Mouse (Mus musculus) limb, embryonic 14.5 days (tissue): Measurements from ENCODE around the gene Ptpn1. TPM values are rescaled to one million over a fixed set of nuclear protein-coding genes. Genes with fewer than 3 reads are reported as not detected.

Source experiments
- ATAC-seq: fragments of 200-750 bp; cut with Nextera tagmentation; 2 replicates; pipeline ENCODE4 v1.8.0; 2017; ENCODE audit warnings: low read depth, moderate number of reproducible peaks, moderate TSS enrichment; ENCODE audit not compliant: low FRiP score
- DNase-seq: peaks from one replicate; pipeline ENCODE4 v3.0.0-alpha.2; 2015; ENCODE audit warnings: low spot score
- H3K27ac ChIP-seq: fragments of 300-500 bp; sonication (generic); replicated peaks from 2 replicates; pipeline ENCODE4 v1.5.1; 2014; ENCODE audit warnings: low read depth, mild to moderate bottlenecking, low read length, moderate library complexity, mixed read lengths
- H3K27me3 ChIP-seq: fragments of 300-500 bp; sonication (generic); 2 replicates; pipeline ENCODE4 v1.6.1; 2014; ENCODE audit warnings: low read length, mixed read lengths; ENCODE audit not compliant: control insufficient read depth, insufficient read depth
- H3K36me3 ChIP-seq: fragments of 300-500 bp; sonication (generic); 2 replicates; pipeline ENCODE4 v1.6.1; 2014; ENCODE audit warnings: mild to moderate bottlenecking, low read length, moderate library complexity, mixed read lengths; ENCODE audit not compliant: control insufficient read depth, insufficient read depth
- H3K4me1 ChIP-seq: fragments of 300-500 bp; sonication (generic); 2 replicates; pipeline ENCODE4 v1.6.1; 2014; ENCODE audit warnings: antibody characterized with exemption, low read length, mixed read lengths; ENCODE audit not compliant: control insufficient read depth, insufficient read depth
- H3K4me2 ChIP-seq: fragments of 300-500 bp; sonication (generic); replicated peaks from 2 replicates; pipeline ENCODE4 v1.6.1; 2014; ENCODE audit warnings: low read depth, mild to moderate bottlenecking, low read length, moderate library complexity; ENCODE audit not compliant: severe bottlenecking
- H3K4me3 ChIP-seq: fragments of 300-500 bp; sonication (generic); replicated peaks from 2 replicates; pipeline ENCODE4 v1.5.1; 2014; ENCODE audit warnings: low read length
- H3K9ac ChIP-seq: fragments of 300-500 bp; sonication (generic); 2 replicates; pipeline ENCODE4 v1.6.1; 2014; ENCODE audit warnings: mild to moderate bottlenecking, low read depth, low read length, moderate library complexity; ENCODE audit not compliant: severe bottlenecking
- H3K9me3 ChIP-seq: fragments of 300-500 bp; sonication (generic); 2 replicates; pipeline ENCODE4 v1.6.1; 2016; ENCODE audit warnings: low read length; ENCODE audit not compliant: control insufficient read depth
- POLR2A ChIP-seq: fragments of 200-500 bp; IDR thresholded peaks from 2 replicates; pipeline ENCODE4 v1.8.0; 2012; ENCODE audit warnings: inconsistent platforms, mild to moderate bottlenecking, moderate library complexity, borderline replicate concordance; ENCODE audit not compliant: insufficient read depth, insufficient read length; ENCODE audit errors: extremely low read depth
- WGBS: fragments of 180-500 bp; shearing (Covaris S2); extraction: QIAGEN DNeasy Blood & Tissue Kit; methylation state at CpG from one replicate; pipeline ENCODE4 v1.1.7; 2014; 5-methylcytosine and 5-hydroxymethylcytosine counted together
- polyA plus RNA-seq, 2 experiments: library from polyadenylated mRNA; depleted of rRNA in 1 of 2; stranded (reverse) in 1 of 2; unstranded in 1 of 2; fragments of >200 nt; fragmentation: Nextera tagmentation in 1 of 2; extraction: Ambion mirVana in 1 of 2; gene quantifications; 2 replicates each; pipeline versions ENCODE4 v1.2.1 to v1.2.3; 2012 to 2014

The Ptpn1 gene
- polyA plus RNA-seq, 2 experiments, result 27.3 to 41.5 TPM

- no peak overlapping the region for H3K4me2 ChIP-seq
- H3K9me3 ChIP-seq, result no peaks in the 10 kb centered on the region
- no peak for DNase-seq
- TF ChIP-seq POLR2A, result no peak
- peaks cover 6% of the 10 kb centered on the region; the same call in 1 of the 2 replicates for H3K36me3 ChIP-seq
- no peak for ATAC-seq
- 52% methylated on average over 5 of the region's 5 CpGs for WGBS
- H3K27ac ChIP-seq, result no peak overlapping the region
- H3K9ac ChIP-seq, result no peak overlapping the region
- no peaks in the 10 kb centered on the region for H3K4me1 ChIP-seq
- H3K4me3 ChIP-seq, result no peak overlapping the region
- no peaks in the 10 kb centered on the region for H3K27me3 ChIP-seq
These were observed 26.4 kb downstream of the Ptpn1 start for GRCm38 (mm10) chr2:167958082-167958788.

DNA sequence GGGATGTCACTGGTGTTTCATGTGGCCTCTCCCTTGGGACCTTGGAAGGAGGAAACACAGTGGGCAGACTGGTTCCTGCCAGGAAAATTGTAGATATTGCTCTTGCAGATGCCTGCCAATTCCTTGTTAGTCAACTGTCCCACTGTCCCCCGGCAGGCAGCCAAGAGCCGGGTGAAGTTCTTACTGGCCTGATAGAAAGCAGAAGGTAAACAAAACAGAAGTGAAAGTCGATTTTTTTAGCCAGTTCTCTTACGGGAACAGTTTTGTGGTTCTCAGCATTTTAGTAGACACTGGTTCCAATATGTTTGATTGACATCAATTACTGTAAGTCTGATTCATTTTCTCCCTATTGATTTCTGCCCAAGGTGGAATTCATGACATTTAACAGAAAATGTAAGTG lies 27.0 kb downstream of the Ptpn1 start:
- Histone ChIP-seq H3K4me3 (no peak overlapping the region), H3K4me2 (no peak overlapping the region), H3K36me3 (peaks cover 10% of the 10 kb centered on the region), H3K9me3 (no peaks in the 10 kb centered on the region), H3K4me1 (no peaks in the 10 kb centered on the region), H3K27me3 (no peaks in the 10 kb centered on the region), H3K27ac (no peak overlapping the region), H3K9ac (no peak overlapping the region)
- TF ChIP-seq POLR2A, result no peak
- no peak for ATAC-seq
- no peak for DNase-seq
- WGBS, result 70% methylated on average over 4 of the region's 4 CpGs

GRCm38 (mm10) chr2:167959384-167959911 lies 27.6 kb downstream of the Ptpn1 start:
- Histone ChIP-seq H3K9me3 (no peaks in the 10 kb centered on the region), H3K4me2 (no peak overlapping the region), H3K9ac (no peak overlapping the region), H3K27me3 (no peaks in the 10 kb centered on the region), H3K27ac (no peak overlapping the region), H3K4me3 (no peak overlapping the region), H3K36me3 (peaks cover 15% of the 10 kb centered on the region), H3K4me1 (no peaks in the 10 kb centered on the region)
- ATAC-seq, result no peak
- WGBS, result 74% methylated on average over 4 of the region's 4 CpGs
- no peak for TF ChIP-seq POLR2A
- DNase-seq, result no peak

DNA sequence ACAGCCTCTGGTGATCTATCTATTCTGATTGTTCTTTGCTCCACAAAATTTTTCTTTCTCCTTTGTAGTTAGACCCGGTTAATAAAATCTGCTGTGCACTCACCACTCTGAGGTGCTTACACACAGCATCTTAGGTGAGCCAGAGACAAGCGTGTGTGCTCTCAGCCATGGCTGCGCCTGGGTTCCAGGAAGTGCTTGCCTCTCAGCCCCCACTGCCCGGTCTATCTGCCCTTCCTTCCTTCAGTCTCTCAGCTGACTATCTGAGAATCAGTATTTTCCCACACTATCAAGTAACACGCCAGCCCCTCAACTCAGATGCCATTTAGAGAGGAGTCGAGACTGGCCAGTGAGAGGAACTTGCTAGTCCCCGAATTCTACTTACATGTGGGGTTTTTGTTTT lies 28.1 kb downstream of the Ptpn1 start:
- no peak for TF ChIP-seq POLR2A

GRCm38 (mm10) chr2:167960584-167960983 lies 28.7 kb downstream of the Ptpn1 start:
- Histone ChIP-seq H3K4me1 (no peaks in the 10 kb centered on the region), H3K4me3 (no peak overlapping the region), H3K9ac (no peak overlapping the region), H3K27ac (no peak overlapping the region), H3K4me2 (no peak overlapping the region), H3K36me3 (peaks cover 26% of the 10 kb centered on the region), H3K9me3 (no peaks in the 10 kb centered on the region), H3K27me3 (no peaks in the 10 kb centered on the region)
- TF ChIP-seq POLR2A, result no peak
- ATAC-seq, result no peak
- DNase-seq, result no peak
- 89% methylated on average over 8 of the region's 8 CpGs for WGBS

More for the DNA sequence above, 28.1 kb downstream of the Ptpn1 start:
- 80% methylated on average over 7 of the region's 7 CpGs for WGBS
- no peak overlapping the region for H3K4me2 ChIP-seq
- H3K9ac ChIP-seq, result no peak overlapping the region
- H3K4me3 ChIP-seq, result no peak overlapping the region
- DNase-seq (no peak), ATAC-seq (no peak)
- no peaks in the 10 kb centered on the region for H3K27me3 ChIP-seq
- H3K27ac ChIP-seq, result no peak overlapping the region
- H3K36me3 ChIP-seq, result peaks cover 20% of the 10 kb centered on the region
- no peaks in the 10 kb centered on the region for H3K9me3 ChIP-seq
- H3K4me1 ChIP-seq, result no peaks in the 10 kb centered on the region
